Mouse (Mus musculus) cerebellum, adult 9-10 months (tissue): Measurements from ENCODE around the gene Bcl10.
"Not testable (repeated sequence)": the region's sequence is repeated elsewhere in the genome, so short reads cannot be mapped to it uniquely, and the experiment has no call there.

Experiments used
- DNase-seq: peaks from one replicate; pipeline ENCODE4 v3.0.0; 2022

Gene Bcl10

DNA sequence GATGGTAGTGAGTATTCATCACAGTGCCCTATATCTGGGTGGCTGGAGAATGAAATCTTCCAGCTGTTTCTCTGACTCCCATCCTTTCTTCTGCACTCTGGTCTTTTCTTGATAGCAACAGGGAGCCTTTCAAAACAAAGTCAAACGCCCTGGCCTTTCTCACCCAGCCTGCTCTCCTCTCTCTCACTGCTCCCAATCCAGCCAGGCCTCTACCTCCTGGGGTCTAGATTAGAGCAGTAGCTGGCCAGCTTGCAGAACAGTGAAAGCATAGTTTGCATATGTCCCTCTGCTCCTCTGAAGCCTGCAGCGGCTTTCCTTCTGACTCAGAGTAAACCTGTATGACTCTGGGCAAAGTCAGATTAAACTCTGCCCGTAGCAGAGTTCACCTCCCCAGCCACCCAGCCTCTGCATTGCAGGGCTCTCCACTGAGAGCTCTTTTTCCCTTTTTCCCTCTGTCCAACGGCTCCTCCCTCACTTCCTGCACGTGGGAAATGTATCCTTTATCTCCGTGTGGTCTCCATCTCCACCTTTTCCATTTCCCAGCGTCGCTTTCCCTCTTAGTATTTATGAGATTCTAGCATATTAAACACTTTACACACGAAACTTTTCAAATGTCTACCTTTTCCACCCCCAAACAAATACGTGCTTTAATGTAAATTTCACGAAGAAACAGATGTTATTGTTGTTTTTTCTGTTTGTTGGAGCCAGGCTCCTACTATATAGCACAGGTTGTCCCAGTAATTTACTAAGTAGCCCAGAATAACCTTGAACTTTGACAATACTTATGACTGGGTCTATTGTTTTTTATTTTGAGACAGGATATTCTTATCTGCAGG, at the start of gene Bcl10:
Gene Bcl10, plus strand, starts transcription at position 786 of the 836 bp plus-strand sequence.
- no peak for DNase-seq

DNA sequence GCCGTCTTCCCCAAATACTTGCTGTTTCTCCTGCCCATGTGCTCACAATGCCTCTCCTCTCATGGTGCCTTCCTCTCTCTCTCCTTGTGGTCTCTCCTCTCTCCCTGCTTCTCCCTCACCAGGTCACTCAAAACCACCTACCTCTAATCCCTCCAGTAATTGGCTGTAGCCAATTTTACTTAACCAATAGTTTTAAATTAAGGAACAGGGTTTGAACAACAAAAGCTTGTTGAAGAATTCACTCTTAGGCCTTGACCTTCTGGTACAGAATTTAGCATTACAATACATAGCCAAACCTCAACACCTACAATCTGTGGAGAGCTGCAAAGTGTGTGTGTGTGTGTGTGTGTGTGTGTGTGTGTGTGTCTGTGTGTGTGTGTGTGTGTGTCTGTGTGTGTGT, 49.3 kb upstream of the Bcl10 start:
- no peak for DNase-seq

DNA sequence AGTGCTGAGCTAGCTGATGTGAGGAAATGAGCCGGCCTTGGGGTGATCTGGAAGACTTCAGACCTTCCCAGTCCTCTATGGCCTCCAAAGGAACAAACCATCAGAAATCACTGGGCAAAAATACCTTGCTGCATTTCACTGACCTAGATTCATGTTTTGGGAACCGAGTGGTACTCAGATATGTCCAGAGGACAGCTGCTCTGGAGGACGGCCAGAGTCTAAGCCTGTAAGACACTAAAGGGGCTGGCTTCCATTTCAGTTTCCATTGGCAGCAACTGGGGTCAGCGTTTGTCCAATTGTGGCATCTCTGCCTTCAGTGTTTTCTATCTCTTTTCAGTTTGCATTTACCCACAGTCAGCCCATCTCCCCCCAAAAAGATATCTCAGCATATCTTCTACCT, 48.5 kb upstream of the Bcl10 start:
- DNase-seq, result no peak

DNA sequence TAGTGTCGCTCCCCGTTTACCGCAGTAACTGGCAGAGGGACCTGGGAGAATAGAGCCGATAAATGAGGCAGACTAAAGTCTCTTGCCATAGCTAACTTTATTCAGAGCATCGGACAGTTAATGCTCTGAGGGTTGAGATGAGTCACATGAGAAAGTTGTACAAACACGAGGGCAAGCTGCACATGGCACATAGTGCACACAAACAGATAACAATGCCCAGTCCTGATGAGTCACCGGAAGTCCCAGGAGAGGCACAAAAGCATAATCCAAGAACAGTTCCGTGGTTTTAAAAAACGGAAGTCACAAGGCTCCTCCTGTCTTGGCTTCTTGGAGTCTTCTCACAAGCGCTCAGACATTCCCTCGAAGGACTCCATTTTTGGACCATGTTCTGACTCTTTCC, 46.5 kb upstream of the Bcl10 start:
- no peak for DNase-seq

DNA sequence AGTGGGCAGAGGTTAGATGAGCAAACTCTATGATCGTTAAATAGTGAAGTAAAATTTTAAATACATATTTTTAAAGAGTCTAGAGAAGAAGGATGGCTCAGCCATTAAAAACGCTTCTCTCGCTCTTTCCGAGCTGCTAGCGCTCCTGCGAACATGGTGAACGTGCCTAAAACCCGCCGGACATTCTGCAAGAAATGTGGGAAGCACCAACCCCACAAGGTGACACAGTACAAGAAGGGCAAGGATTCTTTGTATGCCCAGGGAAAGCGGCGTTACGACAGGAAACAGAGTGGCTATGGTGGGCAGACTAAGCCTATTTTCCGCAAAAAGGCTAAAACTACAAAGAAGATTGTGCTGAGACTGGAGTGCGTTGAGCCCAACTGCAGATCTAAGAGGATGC, 43.7 kb upstream of the Bcl10 start:
- not testable (repeated sequence) for DNase-seq

DNA sequence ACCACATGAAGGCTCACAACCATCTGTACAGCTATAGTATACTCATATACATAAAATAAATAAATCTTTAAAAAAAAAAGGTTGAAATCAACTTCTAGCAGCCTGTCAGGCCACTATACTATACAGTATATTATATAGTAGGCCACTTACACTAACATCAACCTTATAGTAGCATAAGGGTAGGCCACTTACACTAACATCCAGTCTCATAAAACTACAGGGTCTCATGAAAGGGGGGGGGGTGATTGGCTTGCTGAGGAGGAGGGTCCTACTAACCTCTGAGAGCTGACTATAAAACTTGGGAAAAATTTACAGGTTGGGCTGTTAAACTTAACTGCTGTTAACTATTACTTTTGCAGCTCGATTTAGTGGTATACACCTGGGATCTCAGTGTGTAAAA, 42.3 kb upstream of the Bcl10 start:
- DNase-seq, result no peak

DNA sequence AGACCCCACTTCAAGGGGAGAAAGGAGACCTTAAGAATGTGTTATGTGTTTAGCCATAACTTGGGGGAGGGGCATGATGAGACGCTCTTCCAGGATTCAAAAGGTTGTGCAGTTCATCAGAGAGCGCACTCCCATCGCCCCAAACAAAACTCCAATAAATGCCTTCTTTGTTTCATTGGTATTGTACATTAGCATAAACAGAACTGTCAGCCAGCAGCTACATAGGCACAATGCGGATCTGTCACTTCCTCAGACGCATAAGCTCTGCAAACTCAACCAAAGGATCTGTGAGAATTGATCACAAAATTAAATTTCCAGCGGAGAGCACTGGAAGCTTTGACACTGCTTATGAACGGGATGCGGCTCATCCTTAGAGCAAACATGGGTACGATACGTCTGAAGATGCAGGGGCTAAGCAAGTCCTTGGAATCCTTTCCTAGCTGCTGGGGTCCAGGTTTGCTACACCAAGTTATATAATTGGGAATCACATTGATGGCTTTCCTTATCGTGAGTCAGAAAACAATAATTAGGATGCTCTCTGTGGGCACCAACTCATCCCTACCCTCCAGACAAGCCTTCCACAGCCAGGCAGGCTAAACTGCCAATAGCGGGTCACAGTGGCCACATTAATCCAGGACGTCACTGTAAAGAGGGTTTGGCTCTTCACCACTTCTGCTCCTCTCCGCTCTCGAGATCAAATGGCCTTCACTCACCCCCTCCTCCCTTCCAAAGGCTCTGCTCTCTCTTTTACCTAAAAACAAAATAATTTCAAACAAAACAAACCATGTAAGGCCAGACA, 40.3 kb upstream of the Bcl10 start:
- DNase-seq, result no peak

DNA sequence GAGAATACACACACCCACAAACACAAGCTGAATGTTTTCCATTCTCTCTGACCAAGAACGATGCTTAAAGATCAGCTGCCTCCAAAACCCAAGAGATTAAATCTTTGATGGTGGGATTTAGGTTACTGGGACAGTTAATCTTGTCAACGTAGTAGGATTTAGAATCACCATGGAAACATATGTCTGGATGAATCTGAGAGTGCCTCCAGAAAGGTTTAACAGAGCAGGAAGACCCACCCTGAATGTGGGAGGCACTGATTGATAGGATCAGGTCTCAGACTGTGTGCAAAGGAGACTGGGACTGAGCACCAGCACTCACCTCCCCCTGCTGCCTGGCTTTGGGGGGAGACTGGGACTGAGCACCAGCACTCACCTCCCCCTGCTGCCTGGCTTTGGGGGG, 39.4 kb upstream of the Bcl10 start:
- no peak for DNase-seq

DNA sequence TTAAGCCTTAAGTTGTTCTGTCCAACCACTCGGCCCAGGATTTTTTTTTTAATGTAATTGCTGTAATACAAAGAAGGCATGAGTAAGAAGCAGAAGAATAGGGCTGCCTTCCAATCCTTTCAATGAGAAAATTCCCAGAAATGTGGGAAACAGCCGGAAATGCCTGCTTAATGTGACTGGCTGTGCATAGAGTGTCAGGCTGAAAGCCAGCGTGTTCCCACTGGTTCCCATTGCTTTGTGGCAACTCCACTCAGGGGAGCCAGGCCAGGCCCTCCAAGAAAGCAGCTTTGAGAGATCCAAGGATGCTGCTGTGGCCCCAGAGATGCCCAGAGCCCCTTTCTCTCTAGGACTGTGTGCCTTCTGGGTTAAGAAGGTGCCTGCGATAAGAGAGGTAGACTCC, 37.2 kb upstream of the Bcl10 start:
- no peak for DNase-seq

DNA sequence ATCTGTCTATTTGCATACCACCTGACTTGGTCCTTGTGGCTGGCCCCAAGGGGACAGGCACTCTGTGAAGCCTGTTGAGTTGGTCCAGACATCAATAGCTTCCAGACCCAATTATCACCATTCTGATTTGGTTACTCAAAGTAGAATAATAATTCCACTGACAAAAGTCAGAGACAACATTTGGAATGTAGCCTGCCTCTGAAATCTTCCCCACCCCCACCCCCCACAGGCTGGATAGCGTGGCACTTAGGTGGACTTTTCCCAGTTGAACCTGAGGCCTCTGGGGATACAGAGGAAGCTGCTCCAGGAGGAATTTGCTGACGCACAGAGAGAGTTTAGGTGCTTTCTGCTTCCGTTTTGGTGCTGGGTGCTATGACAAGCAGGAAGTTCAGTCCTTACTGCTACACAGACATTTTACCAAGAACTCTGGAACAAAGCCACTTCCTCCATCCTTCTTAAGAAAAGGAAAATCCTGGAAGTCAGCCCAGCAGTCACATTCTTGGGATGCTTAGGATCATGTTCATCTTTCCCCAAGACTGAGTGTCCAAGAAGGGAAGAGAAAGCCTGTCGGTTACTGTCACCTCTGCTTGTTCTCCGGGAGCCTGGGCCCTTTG, 36.6 kb upstream of the Bcl10 start:
- no peak for DNase-seq

DNA sequence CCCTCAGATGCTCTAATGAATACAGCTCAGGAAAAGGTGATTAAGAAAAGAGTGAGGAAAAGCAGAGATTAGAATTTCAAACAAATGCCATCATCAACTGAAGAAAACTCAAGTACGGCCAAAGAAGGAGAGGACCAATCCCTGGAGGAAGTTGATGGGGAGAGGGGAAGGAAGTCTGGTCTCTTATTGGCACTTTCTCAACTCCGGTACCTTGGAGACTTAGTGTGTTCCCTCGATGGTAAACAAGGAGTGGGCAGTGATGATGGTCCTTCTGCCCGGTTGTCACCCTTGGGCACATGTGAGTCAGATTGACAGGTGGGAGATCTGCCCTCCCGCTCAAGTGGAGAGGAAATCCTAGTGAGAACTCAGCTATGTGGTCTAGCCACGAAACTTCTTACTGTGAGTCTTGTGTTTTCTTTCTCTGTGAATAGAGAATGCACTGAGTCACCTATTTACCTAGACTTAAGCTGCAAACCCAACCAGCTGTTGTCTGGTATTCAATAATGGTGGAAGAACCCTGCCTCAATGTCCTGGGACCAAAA, 35.1 kb upstream of the Bcl10 start:
- no peak for DNase-seq

DNA sequence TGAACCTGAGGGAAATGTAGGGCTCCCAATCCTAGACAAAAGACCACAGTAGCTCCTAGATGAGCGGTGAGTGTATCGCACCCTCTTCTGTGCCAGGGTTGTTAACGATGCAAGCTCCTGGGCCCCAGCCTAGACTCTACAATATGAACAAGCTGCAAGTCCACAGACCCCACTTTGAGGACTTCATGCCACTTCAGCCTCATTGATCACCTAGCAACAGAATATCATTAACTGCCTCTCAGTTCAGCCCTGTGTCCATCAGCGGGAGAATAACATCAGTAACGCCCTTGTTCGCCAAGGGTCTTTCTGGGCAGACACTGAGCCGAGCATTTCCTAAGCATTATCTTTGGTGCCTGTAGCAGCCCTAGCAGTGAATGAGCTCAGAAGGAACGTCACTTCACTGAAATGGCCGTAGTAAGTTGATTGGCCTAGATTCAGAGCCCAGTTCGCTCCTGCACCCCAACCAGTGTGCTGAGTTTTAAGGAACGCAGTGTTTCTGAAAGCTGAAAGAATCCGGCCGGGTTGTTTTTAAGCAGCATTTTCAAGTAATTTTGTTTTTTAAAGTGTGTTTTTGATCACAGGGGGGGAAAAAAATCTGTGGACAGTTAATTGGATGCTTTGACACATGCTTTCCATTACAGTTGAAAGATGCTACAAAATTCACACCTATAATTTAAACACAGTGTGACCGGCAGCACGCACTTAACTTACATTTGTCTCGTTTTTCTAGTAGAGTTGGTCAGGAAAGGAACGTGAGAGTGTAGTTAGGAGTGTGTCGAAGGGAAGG, 32.1 kb upstream of the Bcl10 start:
- DNase-seq, result peak; percentile 25

DNA sequence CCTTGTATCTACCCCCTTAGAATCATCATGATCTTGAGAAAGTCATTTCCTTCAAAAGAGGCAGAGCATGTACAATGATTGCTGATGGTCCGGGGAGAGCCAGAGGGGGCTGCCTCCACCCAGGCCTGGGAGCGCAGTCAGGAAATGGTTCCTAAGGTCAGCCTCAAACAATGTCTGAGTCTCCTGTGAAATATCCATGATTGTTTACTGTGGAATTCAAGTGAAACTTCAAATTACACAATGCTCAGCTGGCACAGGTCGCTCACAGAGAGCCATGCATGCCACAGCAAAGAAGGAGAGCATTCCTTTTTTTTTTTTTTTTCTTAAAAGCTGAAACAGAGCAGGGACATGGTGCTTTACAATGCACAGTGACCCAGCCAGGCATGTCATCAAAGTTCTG, 30.2 kb upstream of the Bcl10 start:
- DNase-seq, result no peak

DNA sequence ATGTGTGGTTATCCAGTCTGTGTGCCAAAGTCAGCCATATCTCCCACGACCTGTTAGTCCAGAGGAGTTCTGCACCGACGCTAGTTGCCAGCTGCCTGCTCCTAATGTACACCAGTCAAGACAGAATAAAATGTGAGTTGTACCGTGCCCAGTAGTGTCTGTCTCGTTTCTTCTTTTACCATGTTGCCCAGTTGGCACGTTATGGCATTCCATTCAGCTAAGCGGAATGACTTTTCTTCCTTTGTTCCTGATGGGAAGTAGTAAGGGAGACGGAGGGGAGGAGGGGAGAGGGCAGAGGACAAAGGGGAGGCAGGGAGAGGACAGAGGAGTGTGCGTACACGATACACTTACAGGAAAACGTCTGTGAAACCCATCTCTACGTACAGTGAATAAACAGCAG, 28.5 kb upstream of the Bcl10 start:
- DNase-seq, result no peak

DNA sequence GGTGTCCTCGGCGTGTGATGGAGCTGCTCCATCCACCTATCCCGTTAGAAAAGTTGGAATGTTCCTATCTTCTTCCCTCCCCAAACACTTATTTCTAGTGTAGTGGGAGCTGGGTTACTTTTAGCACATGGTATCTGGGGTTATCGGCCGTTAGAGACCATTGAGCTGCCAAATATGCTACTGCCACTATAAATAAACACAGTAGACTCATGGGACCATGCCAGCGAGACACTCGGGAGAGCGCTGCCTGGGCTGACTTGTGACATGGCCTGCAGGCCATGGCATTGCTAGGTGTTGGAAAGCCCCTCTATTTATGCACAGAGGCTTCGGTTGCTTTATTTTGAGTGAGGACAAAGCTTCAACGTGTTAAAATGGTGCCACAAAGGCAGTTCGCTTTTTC, 24.9 kb upstream of the Bcl10 start:
- DNase-seq, result no peak

DNA sequence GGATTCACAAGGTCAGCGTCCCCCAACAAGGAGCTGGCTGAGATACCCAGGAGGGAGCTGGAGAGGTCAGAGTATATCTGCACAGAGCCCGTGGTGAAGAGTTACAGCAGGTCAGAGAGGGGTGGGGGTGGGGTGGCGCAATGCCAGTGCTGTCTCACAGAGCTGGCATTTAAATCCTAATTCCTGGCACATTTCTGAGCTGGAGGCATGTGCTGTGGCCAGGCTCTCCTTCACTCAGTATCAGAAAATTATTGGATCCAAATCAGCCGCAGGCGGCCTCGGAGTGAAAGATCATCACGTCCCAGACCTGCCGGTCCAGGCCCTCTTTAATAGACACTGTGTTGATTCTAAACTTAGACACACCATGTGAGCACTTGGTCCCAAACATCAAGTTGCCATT, 22.8 kb upstream of the Bcl10 start:
- DNase-seq, result no peak

DNA sequence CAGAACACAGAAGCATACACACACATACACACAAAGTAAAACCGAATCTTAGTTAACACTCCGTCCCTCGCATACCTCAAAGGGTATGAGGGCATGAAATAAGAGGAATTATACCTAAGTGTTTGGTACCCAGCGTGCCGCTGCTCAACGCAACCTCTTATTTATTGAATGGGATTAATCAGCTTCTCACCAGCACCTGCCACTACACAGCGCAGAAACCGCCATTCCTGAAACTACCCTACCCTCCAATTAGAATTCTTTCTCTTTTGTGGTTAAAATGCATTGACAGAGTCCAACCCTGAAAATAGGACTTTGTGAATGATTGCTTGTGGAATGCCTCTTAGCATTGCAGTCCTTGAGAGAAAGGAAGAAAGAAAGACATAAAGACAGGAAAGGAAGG, 19.1 kb upstream of the Bcl10 start:
- no peak for DNase-seq

DNA sequence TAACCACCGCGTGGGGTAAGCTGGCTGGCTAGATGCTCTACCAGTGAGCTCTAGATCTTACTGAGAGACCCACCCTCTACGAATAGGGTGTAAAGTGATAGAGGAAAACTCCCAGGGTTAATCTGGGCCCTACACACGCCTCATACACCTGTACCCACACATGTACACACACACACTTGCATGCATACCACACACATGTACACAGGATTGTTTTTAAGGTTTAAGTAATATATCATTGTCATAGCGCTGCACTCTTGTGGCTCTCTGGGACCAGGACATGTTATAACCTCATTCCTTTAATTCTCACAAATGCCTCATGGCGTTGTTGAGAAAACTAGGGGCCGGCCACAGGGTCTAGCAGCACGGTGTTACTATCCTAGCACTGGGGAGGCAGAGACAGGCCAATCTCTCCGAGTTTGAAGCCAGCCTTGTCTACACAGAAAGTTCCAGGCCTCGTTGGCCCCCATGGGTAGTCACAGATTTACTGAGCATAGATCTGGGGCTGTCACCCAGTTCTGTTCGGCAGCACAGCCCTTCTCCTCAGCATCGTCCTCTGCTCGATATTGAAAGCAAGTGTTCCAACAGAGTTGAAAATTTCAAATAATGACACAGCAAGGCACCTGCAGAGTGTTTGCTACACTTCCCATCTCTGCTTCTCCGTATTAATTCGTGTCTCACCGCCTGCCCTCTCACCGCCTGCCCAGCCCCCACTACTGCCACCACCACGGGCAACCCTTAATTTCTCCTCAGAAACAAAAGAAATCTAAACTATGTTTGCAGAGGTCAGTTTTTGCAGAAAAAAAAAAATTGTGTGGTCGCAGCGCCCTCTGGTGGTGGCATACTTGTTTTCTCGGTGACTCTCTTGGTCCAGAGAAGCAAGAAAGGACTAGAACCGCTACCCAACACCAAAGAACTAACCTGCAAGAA, 17.5 kb upstream of the Bcl10 start:
- DNase-seq, result peak; percentile 41

DNA sequence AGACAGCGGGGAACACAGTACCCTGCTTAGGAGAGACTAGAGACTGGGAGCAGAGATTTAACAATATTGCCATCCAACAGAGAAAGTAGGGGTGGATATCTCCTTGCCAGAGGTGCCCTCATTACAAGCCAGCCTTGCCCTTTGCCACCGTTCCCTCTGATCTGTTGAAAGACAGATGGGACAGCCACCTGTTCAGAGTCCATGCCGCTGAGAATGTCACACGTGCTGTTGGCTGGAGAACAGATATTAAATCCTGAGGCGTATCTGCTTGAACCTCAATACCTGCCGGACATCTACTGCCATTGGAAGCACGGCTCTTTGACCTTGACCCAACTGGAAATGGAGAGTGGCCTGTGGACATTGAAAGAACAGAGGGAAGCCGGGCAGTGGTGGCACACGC, 16.0 kb upstream of the Bcl10 start:
- no peak for DNase-seq

DNA sequence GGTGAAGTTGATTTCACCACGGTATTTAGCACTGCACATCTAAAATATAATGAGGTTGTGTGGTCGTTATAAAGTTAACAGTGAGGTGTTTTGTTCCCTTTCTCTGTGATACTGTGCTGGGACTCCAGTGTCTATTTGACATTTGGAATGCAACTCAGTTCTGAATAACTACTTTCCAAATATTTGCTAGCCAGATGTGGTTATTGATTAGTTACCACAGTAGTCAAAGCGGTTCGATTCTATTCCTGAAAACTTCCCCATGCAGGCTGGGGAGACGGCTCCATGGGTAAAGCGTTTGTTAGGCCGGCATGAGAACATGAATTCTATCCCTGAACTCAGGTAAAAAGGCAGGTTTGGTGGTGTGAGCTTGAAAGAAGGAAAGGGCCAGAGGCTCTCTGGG, 10.1 kb upstream of the Bcl10 start:
- DNase-seq, result no peak

DNA sequence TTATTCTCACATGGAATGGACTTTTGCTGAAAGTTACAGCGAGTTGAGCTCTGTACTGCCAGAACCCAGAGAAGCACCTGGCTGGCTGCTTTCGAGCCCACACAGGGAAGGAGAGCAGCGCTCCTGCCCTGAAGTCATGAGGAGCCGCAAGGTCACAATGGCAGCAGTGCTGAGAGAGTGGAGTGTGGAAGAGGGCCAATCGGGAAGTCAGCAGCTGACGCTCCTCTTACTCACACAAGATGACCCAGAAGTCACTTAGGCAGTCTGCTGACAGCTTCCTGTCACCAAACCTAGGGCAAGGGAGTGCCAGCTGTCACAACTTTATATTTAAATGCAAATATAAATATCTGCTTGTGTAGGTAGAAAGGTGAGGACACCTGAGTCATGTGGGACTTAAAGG, 9.3 kb upstream of the Bcl10 start:
- no peak for DNase-seq

DNA sequence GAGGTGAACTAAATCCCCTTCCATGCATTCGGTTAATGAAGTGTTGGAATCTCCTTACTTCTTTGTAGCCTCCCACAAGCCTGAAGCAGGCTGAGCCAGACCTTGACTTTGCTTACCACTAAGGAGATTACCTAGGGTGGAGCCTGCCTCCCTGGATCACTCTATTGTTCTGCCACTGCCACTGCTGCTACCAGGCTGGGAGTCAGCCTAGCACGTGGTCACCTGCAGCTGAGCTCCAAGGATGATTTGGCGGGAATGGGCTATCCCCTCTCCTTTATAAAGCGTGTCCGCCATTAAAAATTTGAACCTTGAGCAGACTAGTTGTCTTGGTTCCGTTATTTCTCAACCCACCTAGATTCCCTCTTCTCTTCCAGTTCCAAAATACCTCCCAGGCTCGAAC, 8.7 kb upstream of the Bcl10 start:
- DNase-seq, result not testable (repeated sequence)
